Comparison of ENCODE assay signal across 18 mouse cellular contexts in genomic region chr7:117566833-117567232, GRCm38 (mm10).
DNase-seq lines count a peak whose midpoint lies in the region; ATAC-seq and TF ChIP-seq lines count a peak whose summit lies in the region.
"Had no signal": no experiment of that assay in that cellular context is flagged by ENCODE, and none has a peak within 500 bp of the region (broad histone marks: within the 10 kb centered on the region; RNA-seq: fewer than 3 reads in every experiment).

No protein-coding gene starts in this region.

- no peaks in the 10 kb centered on the region for H3K27me3 ChIP-seq in spleen, adult 2 months (ENCODE audit: control insufficient read depth, insufficient read depth, low read length)
- H3K27me3 ChIP-seq in hindbrain, embryonic 16.5 days (replicated peaks; ENCODE audit: control insufficient read depth, insufficient read depth, low read length): no peaks in the 10 kb centered on the region
- H3K27me3 ChIP-seq: CH12.LX, Patski had no signal

- H3K9ac ChIP-seq in hindbrain, embryonic 16.5 days (ENCODE audit: low read depth, low read length): no peak overlapping the region

- H3K4me1 ChIP-seq in spleen, adult 2 months (ENCODE audit: control insufficient read depth, insufficient read depth, insufficient read length): peaks cover 17% of the 10 kb centered on the region; the same call in 1 of the 2 replicates
- no peaks in the 10 kb centered on the region for H3K4me1 ChIP-seq in hindbrain, embryonic 16.5 days (ENCODE audit: control insufficient read depth, insufficient read depth, low read depth, low read length)

- WGBS in spleen, adult 2 months: 84% methylated on average over 1 of the region's 1 CpGs
- WGBS in hindbrain, embryonic 16.5 days: 59% methylated on average over 1 of the region's 1 CpGs

- TF ChIP-seq POLR2A in spleen, adult 2 months (IDR thresholded peaks at IDR 0.05; ENCODE audit: low read depth, low read length): no peak

- no peaks in the 10 kb centered on the region for H3K36me3 ChIP-seq in spleen, adult 2 months (ENCODE audit: control insufficient read depth, insufficient read depth, low read length)
- H3K36me3 ChIP-seq in hindbrain, embryonic 16.5 days (ENCODE audit: control insufficient read depth, insufficient read depth, low read length): no peaks in the 10 kb centered on the region
- H3K36me3 ChIP-seq: G1E had no signal

- H3K27ac ChIP-seq in spleen, adult 2 months (ENCODE audit: insufficient read depth, low read length): peak overlapping the region; percentile 77; the same call in 1 of the 2 replicates
- H3K27ac ChIP-seq in hindbrain, embryonic 16.5 days (ENCODE audit: low read depth, low read length): no peak overlapping the region

- H3K4me2 ChIP-seq in hindbrain, embryonic 16.5 days (ENCODE audit: low read length): no peak overlapping the region

- no peak for ATAC-seq in hindbrain, embryonic 16.5 days
- ATAC-seq: Patski had no signal

- TF ChIP-seq CTCF in spleen, adult 2 months (IDR thresholded peaks at IDR 0.05; ENCODE audit: extremely low read depth, insufficient read depth, insufficient read length, insufficient replicate concordance): no peak

- no peak for DNase-seq in spleen, adult 2 months (ENCODE audit: low read depth in 1 of 2, low spot score in 2 of 2)
- DNase-seq in spleen, adult 18-20 months: no peak
- DNase-seq in fat pad, adult 2 months (ENCODE audit: extremely low read depth, low read depth, low spot score): peak; percentile 68
- peak; percentile 74 for DNase-seq in gonadal fat pad, adult 2 months (ENCODE audit: low read depth)
- no peak for DNase-seq in layer of hippocampus, postnatal 36 days
- DNase-seq: adrenal gland, adult 2 months; adrenal gland, adult 8-10 months; adrenal gland, postnatal 10 days; adrenal gland, postnatal 14 days; adrenal gland, postnatal 25 days; adrenal gland, postnatal 36 days; cerebellum, adult 11 months; cerebellum, adult 11-12 months; cerebellum, adult 18-20 months had no signal

- H3K4me3 ChIP-seq in spleen, adult 2 months (ENCODE audit: extremely low read depth, insufficient read depth, insufficient read length): no peak overlapping the region
- no peak overlapping the region for H3K4me3 ChIP-seq in hindbrain, embryonic 16.5 days (ENCODE audit: low read length)

- no peaks in the 10 kb centered on the region for H3K9me3 ChIP-seq in hindbrain, embryonic 16.5 days (ENCODE audit: control insufficient read depth, low read length)

Comparison
In these comparisons a context has a peak if more than half of its experiments do, and no peak if none do; other contexts are left out.
1. DNase-seq: peak in fat pad, adult 2 months (single experiment) and gonadal fat pad, adult 2 months (single experiment); none in spleen, adult 2 months (0 of 2), spleen, adult 18-20 months (0 of 2) and layer of hippocampus, postnatal 36 days (0 of 2).